Mouse (Mus musculus) midbrain, embryonic 14.5 days (tissue): ENCODE data around the gene Lacc1. TPM values are rescaled to one million over a fixed set of nuclear protein-coding genes. Genes with fewer than 3 reads are reported as not detected.
"Not testable (repeated sequence)": the region's sequence is repeated elsewhere in the genome, so short reads cannot be mapped to it uniquely, and the experiment has no call there.

ENCODE experiments used
- ATAC-seq: fragments of 200-750 bp; cut with Nextera tagmentation; 2 replicates; pipeline ENCODE4 v1.8.0; 2017; ENCODE audit warnings: moderate number of reproducible peaks, moderate library complexity; ENCODE audit not compliant: low FRiP score, low TSS enrichment
- DNase-seq: peaks from one replicate; pipeline ENCODE4 v3.0.0-alpha.2; 2015
- H3K27ac ChIP-seq: fragments of 300-500 bp; sonication (generic); replicated peaks from 2 replicates; pipeline ENCODE4 v1.5.1; 2014; ENCODE audit warnings: mild to moderate bottlenecking, low read depth, low read length, moderate library complexity
- H3K27me3 ChIP-seq: fragments of 300-500 bp; sonication (generic); 2 replicates; pipeline ENCODE4 v1.6.1; 2014; ENCODE audit warnings: low read length, control low read depth, mixed read lengths; ENCODE audit not compliant: control insufficient read depth, insufficient read depth
- H3K36me3 ChIP-seq: fragments of 300-500 bp; sonication (generic); 2 replicates; pipeline ENCODE4 v1.6.1; 2014; ENCODE audit warnings: low read length, control low read depth; ENCODE audit not compliant: control insufficient read depth, insufficient read depth
- H3K4me1 ChIP-seq: fragments of 300-500 bp; sonication (generic); 2 replicates; pipeline ENCODE4 v1.6.1; 2014; ENCODE audit warnings: mild to moderate bottlenecking, antibody characterized with exemption, low read length, control low read depth; ENCODE audit not compliant: control insufficient read depth, insufficient read depth
- H3K4me2 ChIP-seq: fragments of 300-500 bp; sonication (generic); 2 replicates; pipeline ENCODE4 v1.6.1; 2014; ENCODE audit warnings: mild to moderate bottlenecking, low read length, moderate library complexity
- H3K4me3 ChIP-seq: fragments of 300-500 bp; sonication (generic); replicated peaks from 2 replicates; pipeline ENCODE4 v1.5.1; 2014; ENCODE audit warnings: low read depth, low read length
- H3K9ac ChIP-seq: fragments of 300-500 bp; sonication (generic); replicated peaks from 2 replicates; pipeline ENCODE4 v1.6.1; 2014; ENCODE audit warnings: mild to moderate bottlenecking, low read length, moderate library complexity
- H3K9me3 ChIP-seq: fragments of 300-500 bp; sonication (generic); 2 replicates; pipeline ENCODE4 v1.6.1; 2016; ENCODE audit warnings: low read length, control low read depth, mixed read lengths; ENCODE audit not compliant: control insufficient read depth
- WGBS: fragments of 180-500 bp; shearing (Covaris S2); extraction: QIAGEN DNeasy Blood & Tissue Kit; methylation state at CpG from one replicate; pipeline ENCODE4 v1.1.7; 2014; 5-methylcytosine and 5-hydroxymethylcytosine counted together
- polyA plus RNA-seq: library from polyadenylated mRNA; unstranded; fragments of >200 nt; fragmentation: Nextera tagmentation; extraction: Ambion mirVana; gene quantifications from 2 replicates; pipeline ENCODE4 v1.2.1, GENCODE M21; 2014

The Lacc1 gene
- polyA plus RNA-seq, 1 experiment from 2014 or later = 1.8 TPM

DNA sequence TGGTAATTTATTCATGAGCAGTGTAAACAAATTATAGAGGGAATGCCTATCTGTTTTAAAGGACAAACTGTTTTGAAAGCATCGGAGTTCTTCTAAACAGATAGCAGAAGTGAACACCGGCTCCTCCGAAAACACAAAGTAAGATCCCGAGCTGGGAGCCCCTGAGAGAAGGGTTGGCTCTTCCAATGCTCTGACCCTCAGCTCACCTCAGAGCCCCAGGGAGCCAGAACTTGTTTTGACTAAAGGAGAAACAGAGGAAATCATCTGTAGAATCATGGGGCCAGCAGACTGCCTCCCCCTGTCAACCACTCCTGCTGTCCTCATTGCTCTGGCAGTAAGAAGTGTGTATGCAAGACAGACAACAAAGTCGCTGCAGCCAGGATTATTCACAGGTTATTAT is 31.1 kb downstream of the Lacc1 start:
- Histone ChIP-seq H3K9me3 (no peaks in the 10 kb centered on the region), H3K27ac (no peak overlapping the region), H3K4me1 (no peaks in the 10 kb centered on the region), H3K27me3 (no peaks in the 10 kb centered on the region), H3K9ac (no peak overlapping the region), H3K4me2 (no peak overlapping the region), H3K4me3 (no peak overlapping the region), H3K36me3 (no peaks in the 10 kb centered on the region)
- WGBS = 74% methylated on average over 5 of the region's 5 CpGs
- ATAC-seq (no peak), DNase-seq (peak; percentile 14)

DNA sequence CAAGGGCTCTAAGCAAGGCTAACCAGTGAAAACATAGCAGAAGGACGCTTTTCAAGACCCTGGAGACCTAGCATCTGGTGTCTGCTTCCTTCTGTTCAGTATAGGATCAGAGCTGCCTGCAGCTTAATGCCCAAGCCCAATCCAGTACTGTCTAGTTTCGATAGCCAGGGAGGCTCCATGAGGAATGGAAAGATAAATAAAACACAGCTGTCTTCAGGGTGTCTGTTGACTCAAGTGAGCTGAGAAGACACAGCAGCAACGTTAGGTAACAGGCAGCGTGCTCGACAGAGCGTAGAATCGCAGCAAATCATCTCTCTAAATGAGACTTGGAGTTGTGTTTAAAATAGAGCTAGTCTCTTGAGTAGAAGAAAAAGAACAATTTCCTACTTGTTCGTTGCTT is 32.0 kb downstream of the Lacc1 start:
- Histone ChIP-seq H3K36me3 (no peaks in the 10 kb centered on the region), H3K27me3 (no peaks in the 10 kb centered on the region), H3K9me3 (no peaks in the 10 kb centered on the region), H3K4me2 (no peak overlapping the region), H3K4me3 (no peak overlapping the region), H3K9ac (no peak overlapping the region), H3K4me1 (no peaks in the 10 kb centered on the region), H3K27ac (no peak overlapping the region)
- no peak for ATAC-seq
- DNase-seq = no peak
- WGBS = 71% methylated on average over 8 of the region's 8 CpGs

DNA sequence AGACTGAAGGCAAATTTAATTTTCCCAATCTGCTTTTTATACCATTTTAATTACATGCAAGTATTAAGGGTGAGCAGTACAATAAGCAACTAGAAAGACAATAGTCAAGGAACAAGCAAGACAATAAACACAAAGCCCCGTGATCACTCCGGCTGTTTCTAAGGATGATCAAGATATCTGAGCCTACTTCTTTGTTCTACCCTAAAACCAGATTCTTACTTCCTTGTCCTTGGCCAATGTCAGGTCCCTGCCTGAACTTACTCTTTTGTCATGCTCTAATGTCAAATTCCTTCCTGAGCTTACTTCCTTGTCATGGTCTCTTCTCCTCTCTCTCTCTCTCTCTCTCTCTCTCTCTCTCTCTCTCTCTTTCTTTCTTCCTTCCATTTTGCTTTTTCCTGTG is 46.4 kb downstream of the Lacc1 start:
- H3K27me3 ChIP-seq, H3K27ac ChIP-seq: not testable (repeated sequence)
- WGBS = 88% methylated on average over 2 of the region's 2 CpGs

DNA sequence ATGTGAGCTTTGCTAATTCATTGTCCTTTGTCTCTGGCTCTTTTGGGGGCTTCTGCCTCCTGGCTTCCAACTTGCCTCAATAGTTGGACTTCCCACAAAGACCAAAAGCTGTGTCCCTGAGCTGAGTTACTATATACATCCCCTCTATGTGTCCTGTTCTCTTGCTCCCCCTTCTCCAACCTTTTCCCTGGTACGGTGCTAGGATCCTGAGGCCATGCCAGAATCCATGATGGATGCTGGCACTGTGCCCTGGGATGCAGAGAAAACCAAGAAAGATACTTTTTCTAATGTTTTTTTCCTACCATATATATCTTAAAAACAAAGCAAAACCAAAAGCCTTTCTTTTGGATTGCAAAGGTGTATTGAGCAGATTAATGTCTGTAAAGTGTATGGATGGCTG is 54.9 kb downstream of the Lacc1 start:
- Histone ChIP-seq H3K4me3 (no peak overlapping the region), H3K9me3 (no peaks in the 10 kb centered on the region), H3K36me3 (no peaks in the 10 kb centered on the region), H3K9ac (no peak overlapping the region), H3K4me1 (no peaks in the 10 kb centered on the region), H3K4me2 (no peak overlapping the region), H3K27me3 (no peaks in the 10 kb centered on the region), H3K27ac (no peak overlapping the region)
- ATAC-seq (no peak), DNase-seq (peak; percentile 38)
- 71% methylated on average over 1 of the region's 1 CpGs for WGBS

More for the DNA sequence above, 46.4 kb downstream of the Lacc1 start:
- DNase-seq, H3K4me2 ChIP-seq, H3K36me3 ChIP-seq, H3K4me3 ChIP-seq, H3K4me1 ChIP-seq, ATAC-seq, H3K9ac ChIP-seq, H3K9me3 ChIP-seq: not testable (repeated sequence)

DNA sequence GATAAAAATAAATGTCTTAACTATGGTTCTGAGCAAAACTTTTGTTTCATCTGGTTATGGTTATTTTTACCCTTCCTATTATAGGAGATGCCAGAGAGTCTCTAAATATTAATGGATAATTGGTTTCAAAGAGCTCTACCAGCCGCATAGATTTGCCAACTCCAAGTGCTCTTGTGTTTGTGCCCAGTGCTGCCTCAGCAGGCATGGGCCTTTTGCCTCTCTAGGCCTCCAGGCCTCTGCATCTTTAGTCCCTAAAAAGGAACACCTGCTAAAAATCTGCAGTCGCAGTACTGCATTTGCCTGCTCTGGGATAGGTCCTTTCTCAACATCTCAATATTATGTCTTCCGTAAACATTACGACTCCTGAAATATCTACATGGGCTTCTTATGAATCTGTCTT is 55.5 kb downstream of the Lacc1 start:
- H3K27me3 ChIP-seq = no peaks in the 10 kb centered on the region
- no peak overlapping the region for H3K27ac ChIP-seq
- ATAC-seq = no peak
- no peaks in the 10 kb centered on the region for H3K36me3 ChIP-seq
- no peaks in the 10 kb centered on the region for H3K9me3 ChIP-seq
- DNase-seq = no peak
- no peak overlapping the region for H3K4me3 ChIP-seq
- WGBS = 95% methylated on average over 4 of the region's 4 CpGs
- no peaks in the 10 kb centered on the region for H3K4me1 ChIP-seq
- H3K9ac ChIP-seq = no peak overlapping the region
- H3K4me2 ChIP-seq = no peak overlapping the region

DNA sequence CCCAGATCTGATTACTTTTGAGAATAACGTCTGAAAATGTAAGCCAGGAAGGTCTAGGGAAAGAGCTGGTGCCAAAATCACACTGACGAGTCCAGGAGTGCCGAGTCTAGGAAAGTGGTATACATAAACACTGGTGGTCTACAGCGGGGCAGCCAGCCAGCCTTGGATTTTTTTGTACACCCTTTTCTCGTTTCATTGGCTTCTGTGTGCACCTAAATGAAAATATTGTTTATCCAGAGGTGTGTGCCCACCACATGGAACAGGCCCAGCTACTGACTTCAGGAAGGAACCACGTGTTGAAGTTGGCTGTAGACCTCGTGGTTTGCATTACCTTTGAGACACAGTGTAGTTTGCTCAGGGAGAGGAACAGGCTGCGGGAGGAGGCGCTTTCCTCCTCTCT is 57.1 kb downstream of the Lacc1 start:
- H3K4me2 ChIP-seq = no peak overlapping the region
- DNase-seq (no peak), ATAC-seq (no peak)
- WGBS = 84% methylated on average over 9 of the region's 9 CpGs
- no peaks in the 10 kb centered on the region for H3K4me1 ChIP-seq
- H3K9ac ChIP-seq = no peak overlapping the region
- no peaks in the 10 kb centered on the region for H3K36me3 ChIP-seq
- no peaks in the 10 kb centered on the region for H3K9me3 ChIP-seq
- no peak overlapping the region for H3K4me3 ChIP-seq
- no peaks in the 10 kb centered on the region for H3K27me3 ChIP-seq
- no peak overlapping the region for H3K27ac ChIP-seq

Other genes starting within 250 kb of the Lacc1 start
- gene Ccdc122, start 132 bp downstream of the Lacc1 start, polyA plus RNA-seq = 0.43 and 0.54 TPM in 2 replicates
- 25.0 and 39.5 TPM in 2 replicates for gene Enox1, start 119.9 kb upstream of the Lacc1 start, polyA plus RNA-seq